Mouse (Mus musculus) limb, embryonic 11.5 days (tissue): Measurements from ENCODE around the gene Arhgap23. TPM values are rescaled to one million over a fixed set of nuclear protein-coding genes. Genes with fewer than 3 reads are reported as not detected.

Experiments used
- ATAC-seq: fragments of 200-750 bp; cut with Nextera tagmentation; 2 replicates; pipeline ENCODE4 v1.8.0; 2017; ENCODE audit warnings: low read depth; ENCODE audit not compliant: insufficient number of reproducible peaks, low FRiP score, low TSS enrichment
- DNase-seq: peaks from one replicate; pipeline ENCODE4 v3.0.0-alpha.2; 2015; ENCODE audit warnings: low spot score
- H3K27ac ChIP-seq: fragments of 300-500 bp; sonication (generic); replicated peaks from 2 replicates; pipeline ENCODE4 v1.5.1; 2014; ENCODE audit warnings: low read depth, mild to moderate bottlenecking, low read length
- H3K27me3 ChIP-seq: fragments of 300-500 bp; sonication (generic); 2 replicates; pipeline ENCODE4 v1.6.1; 2014; ENCODE audit warnings: mild to moderate bottlenecking, low read length, mixed read lengths; ENCODE audit not compliant: control insufficient read depth, insufficient read depth
- H3K36me3 ChIP-seq: fragments of 300-500 bp; sonication (generic); 2 replicates; pipeline ENCODE4 v1.6.1; 2014; ENCODE audit warnings: mild to moderate bottlenecking, low read length, moderate library complexity, mixed read lengths; ENCODE audit not compliant: control insufficient read depth, insufficient read depth
- H3K4me1 ChIP-seq: fragments of 300-500 bp; sonication (generic); 2 replicates; pipeline ENCODE4 v1.6.1; 2014; ENCODE audit warnings: low read length, mixed read lengths; ENCODE audit not compliant: control insufficient read depth, insufficient read depth
- H3K4me2 ChIP-seq: fragments of 300-500 bp; sonication (generic); 2 replicates; pipeline ENCODE4 v1.6.1; 2014; ENCODE audit warnings: low read depth, mild to moderate bottlenecking, moderate library complexity; ENCODE audit not compliant: severe bottlenecking
- H3K4me3 ChIP-seq: fragments of 300-500 bp; sonication (generic); 2 replicates; pipeline ENCODE4 v1.5.1; 2014; ENCODE audit warnings: low read depth, low read length
- H3K9ac ChIP-seq: fragments of 300-500 bp; sonication (generic); 2 replicates; pipeline ENCODE4 v1.6.1; 2014; ENCODE audit warnings: mild to moderate bottlenecking, low read length
- H3K9me3 ChIP-seq: fragments of 300-500 bp; sonication (generic); 2 replicates; pipeline ENCODE4 v1.6.1; 2016; ENCODE audit warnings: low read length; ENCODE audit not compliant: control insufficient read depth
- WGBS: fragments of 180-500 bp; shearing (Covaris S2); extraction: QIAGEN DNeasy Blood & Tissue Kit; methylation state at CpG from one replicate; pipeline ENCODE4 v1.1.7; 2014; 5-methylcytosine and 5-hydroxymethylcytosine counted together
- polyA plus RNA-seq: library from polyadenylated mRNA; unstranded; fragments of >200 nt; fragmentation: Nextera tagmentation; extraction: Ambion mirVana; gene quantifications from 2 replicates; pipeline ENCODE4 v1.2.1, GENCODE M21; 2014

Gene Arhgap23
- polyA plus RNA-seq, 1 experiment from 2014 or later, result 4.2 TPM

DNA sequence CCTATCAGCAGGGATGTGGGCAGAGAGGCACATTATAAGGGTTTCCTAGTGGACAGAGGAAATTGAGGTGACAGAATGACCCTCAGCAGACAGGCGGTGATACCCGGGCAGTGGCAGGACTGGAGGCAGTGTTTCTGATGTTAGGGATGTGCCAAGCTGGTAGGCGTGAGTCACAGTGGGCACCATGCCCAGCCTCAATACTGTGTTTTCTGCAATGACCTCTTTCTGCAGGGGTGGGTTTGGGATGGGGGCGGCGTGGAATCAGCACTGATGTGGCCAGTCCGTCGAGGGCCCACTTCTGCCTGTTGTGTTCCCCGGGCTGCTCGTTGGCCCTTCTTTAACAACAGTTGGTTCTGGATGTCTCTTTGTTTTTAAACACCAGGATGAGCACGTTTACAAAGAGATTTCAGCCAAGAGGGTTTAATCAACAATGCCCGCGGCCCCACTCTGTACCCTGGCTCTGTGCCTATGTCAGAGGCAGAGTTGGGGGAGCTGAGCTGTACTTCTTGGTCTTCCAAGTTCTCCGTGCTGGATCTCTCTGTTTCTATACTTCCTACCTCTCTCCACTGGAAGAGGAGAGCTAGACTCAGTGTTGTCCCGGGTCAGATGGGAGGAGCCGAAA, 25.8 kb downstream of the Arhgap23 start:
- 0 out of 2 replicates have a peak overlapping the region, but pooled peaks have one; percentile 68 for H3K9ac ChIP-seq
- H3K36me3 ChIP-seq, result peaks cover 11% of the 10 kb centered on the region; the same call in 1 of the 2 replicates
- peaks cover 7% of the 10 kb centered on the region; the same call in 1 of the 2 replicates for H3K27me3 ChIP-seq
- no peak for DNase-seq
- H3K4me1 ChIP-seq, result peaks cover 54% of the 10 kb centered on the region
- ATAC-seq, result no peak
- WGBS, result 64% methylated on average over 15 of the region's 15 CpGs
- no peaks in the 10 kb centered on the region for H3K9me3 ChIP-seq
- H3K4me3 ChIP-seq, result peak overlapping the region; percentile 48
- H3K27ac ChIP-seq, result no peak overlapping the region
- H3K4me2 ChIP-seq, result peak overlapping the region; percentile 81

DNA sequence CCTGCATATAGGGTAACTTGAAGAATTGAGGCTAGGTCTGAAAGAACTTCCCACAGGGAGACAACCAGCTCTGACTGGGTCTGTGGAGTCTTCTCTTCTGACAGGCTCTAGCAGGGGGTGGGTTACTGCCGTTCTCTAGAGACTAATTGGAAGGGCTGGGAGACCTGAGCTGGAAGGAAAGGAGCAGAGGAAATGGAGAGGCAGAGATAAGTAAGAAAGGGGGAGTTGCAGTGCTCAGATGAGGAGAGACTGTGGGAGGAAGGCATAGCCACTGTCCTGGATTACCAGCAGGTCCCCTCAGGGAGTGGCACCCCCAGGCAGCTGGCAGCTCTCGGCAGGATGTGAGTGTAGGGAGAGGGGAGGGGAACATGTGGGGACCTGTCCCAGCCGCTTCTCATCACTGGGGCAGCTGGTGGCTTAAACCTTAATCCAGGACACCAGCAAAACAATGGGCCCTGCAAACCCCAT, 26.4 kb downstream of the Arhgap23 start:
- peaks cover 12% of the 10 kb centered on the region; the same call in 1 of the 2 replicates for H3K36me3 ChIP-seq
- H3K9ac ChIP-seq, result no peak overlapping the region
- DNase-seq, result peak; percentile 33
- H3K4me3 ChIP-seq, result 0 out of 2 replicates have a peak overlapping the region, but pooled peaks have one; percentile 5
- H3K27me3 ChIP-seq, result peaks cover 7% of the 10 kb centered on the region; the same call in 1 of the 2 replicates
- H3K9me3 ChIP-seq, result no peaks in the 10 kb centered on the region
- no peak overlapping the region for H3K27ac ChIP-seq
- 5% methylated on average over 3 of the region's 3 CpGs for WGBS
- no peak for ATAC-seq
- peaks cover 52% of the 10 kb centered on the region for H3K4me1 ChIP-seq
- H3K4me2 ChIP-seq, result peak overlapping the region; percentile 33

DNA sequence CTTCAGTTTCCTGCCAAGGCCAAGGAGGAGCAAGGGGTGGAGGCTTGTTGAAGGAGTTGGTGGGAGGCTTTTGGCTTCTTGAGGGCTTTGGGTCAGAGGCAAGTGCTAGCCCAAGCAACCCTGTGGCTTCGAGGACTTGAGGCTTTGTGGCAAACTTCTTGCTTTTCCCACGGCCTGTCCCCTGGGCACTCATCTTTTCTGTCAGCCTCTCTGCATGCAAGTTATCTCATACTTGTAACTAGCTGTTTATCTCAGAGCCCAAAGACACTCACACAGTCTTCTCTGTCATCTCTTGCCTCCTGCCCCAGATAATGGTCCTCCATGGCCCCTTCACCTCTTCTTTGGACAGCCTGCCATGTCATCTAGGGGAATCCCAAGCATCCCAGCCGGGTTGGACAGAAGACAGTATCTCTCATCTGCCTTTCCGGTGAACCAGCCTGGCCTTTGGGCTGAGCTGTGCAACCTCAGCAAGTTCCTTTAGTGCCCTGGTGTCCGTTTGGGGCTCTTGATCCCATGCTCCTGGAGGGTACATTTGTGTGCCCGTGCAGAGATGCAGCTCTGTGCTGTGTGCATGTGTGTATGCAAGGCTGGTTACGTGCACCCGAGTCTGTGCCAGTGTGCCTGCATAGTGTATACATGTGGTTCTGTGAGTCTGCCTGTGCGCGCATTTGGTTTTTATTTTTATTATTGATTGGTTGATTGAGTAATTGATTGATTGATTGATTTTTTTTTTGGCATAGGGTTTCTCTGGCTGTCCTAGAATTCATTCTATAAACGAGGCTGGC, 27.8 kb downstream of the Arhgap23 start:
- peaks cover 44% of the 10 kb centered on the region for H3K4me1 ChIP-seq
- peaks cover 16% of the 10 kb centered on the region for H3K36me3 ChIP-seq
- no peaks in the 10 kb centered on the region for H3K9me3 ChIP-seq
- WGBS, result 88% methylated on average over 11 of the region's 11 CpGs
- no peak overlapping the region for H3K4me3 ChIP-seq
- H3K4me2 ChIP-seq, result 0 out of 2 replicates have a peak overlapping the region, but pooled peaks have one; percentile 33
- H3K27me3 ChIP-seq, result peaks cover 7% of the 10 kb centered on the region; the same call in 1 of the 2 replicates
- H3K9ac ChIP-seq, result no peak overlapping the region
- no peak for ATAC-seq
- H3K27ac ChIP-seq, result 0 out of 2 replicates have a peak overlapping the region, but pooled peaks have one; percentile 30
- DNase-seq, result no peak

DNA sequence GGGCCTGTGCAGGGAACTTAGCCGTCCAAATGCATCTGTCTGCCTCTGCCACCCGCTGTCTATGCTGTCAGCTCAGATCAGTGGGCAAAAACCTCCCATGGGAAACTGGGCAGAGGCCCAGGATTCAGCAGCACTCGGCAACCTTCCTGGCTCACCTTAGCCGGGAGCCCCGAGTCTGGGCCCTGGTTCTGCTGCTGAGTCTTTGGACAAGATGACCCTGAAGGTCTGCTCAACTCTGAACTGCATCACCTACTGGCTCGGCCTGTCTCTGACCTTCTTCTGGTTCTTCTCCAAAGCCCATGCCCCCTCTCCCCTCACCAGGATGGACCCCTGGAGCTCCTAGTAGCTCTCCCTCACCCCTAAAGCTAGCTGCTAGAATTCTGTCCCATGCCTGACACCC, 30.3 kb downstream of the Arhgap23 start:
- H3K27ac ChIP-seq, result no peak overlapping the region
- WGBS, result 78% methylated on average over 6 of the region's 6 CpGs
- no peak for DNase-seq
- no peaks in the 10 kb centered on the region for H3K9me3 ChIP-seq
- peaks cover 25% of the 10 kb centered on the region for H3K36me3 ChIP-seq
- peaks cover 29% of the 10 kb centered on the region for H3K4me1 ChIP-seq
- ATAC-seq, result no peak
- H3K4me3 ChIP-seq, result no peak overlapping the region
- no peaks in the 10 kb centered on the region for H3K27me3 ChIP-seq
- H3K9ac ChIP-seq, result no peak overlapping the region
- no peak overlapping the region for H3K4me2 ChIP-seq

DNA sequence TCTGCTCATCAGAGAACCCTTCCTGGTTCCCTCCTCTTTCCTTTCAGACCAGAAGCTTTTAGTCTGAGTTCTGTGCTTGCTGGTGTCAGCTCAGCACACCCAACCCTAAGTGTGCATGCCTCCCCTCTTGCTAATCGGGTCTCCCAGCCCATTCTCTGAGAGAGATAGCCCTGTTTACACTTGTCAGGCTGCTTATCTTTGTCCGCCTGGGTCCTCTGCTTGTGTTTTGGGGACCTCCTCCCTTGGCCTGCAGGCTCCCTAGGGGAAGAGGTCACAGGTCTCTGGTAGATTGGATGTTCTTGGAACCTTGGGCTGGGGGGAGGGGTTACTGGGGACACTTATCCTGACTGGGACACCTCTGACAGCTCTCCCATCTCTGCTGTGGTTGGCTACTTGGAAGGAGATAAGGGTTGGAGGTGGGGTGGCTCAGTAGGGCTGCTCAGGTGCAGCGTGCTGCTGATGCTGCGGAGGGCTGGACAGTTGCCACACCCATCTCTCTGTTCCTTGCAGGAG, 30.7 kb downstream of the Arhgap23 start:
- WGBS, result 58% methylated on average over 4 of the region's 4 CpGs
- ATAC-seq (no peak), DNase-seq (no peak)
- peaks cover 25% of the 10 kb centered on the region for H3K36me3 ChIP-seq
- H3K4me3 ChIP-seq, result no peak overlapping the region
- H3K4me1 ChIP-seq, result peaks cover 28% of the 10 kb centered on the region
- H3K9ac ChIP-seq, result no peak overlapping the region
- H3K9me3 ChIP-seq, result no peaks in the 10 kb centered on the region
- H3K4me2 ChIP-seq, result no peak overlapping the region
- no peaks in the 10 kb centered on the region for H3K27me3 ChIP-seq
- no peak overlapping the region for H3K27ac ChIP-seq

DNA sequence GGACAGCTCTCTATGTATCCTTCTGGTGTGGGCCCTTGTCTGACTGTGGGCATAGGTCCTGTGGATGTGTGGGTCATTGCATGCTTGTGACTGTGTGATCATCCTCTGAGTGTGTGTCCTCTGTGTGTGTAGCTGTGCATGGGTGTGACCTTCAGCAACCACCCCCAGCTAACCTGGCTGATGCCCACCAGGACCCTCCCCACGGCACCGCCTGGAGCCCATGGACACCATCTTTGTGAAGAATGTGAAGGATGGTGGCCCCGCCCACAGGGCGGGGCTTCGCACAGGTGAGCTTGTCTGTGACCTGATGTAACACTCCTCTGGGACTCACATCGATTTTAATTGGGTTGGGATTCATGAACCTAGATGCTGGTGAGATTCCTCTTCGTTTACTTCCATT, 32.6 kb downstream of the Arhgap23 start:
- WGBS, result 72% methylated on average over 7 of the region's 7 CpGs
- Histone ChIP-seq H3K9ac (no peak overlapping the region), H3K27me3 (no peaks in the 10 kb centered on the region), H3K4me1 (peaks cover 12% of the 10 kb centered on the region), H3K9me3 (no peaks in the 10 kb centered on the region), H3K4me2 (no peak overlapping the region), H3K36me3 (peaks cover 33% of the 10 kb centered on the region), H3K27ac (no peak overlapping the region), H3K4me3 (no peak overlapping the region)
- ATAC-seq, result no peak
- no peak for DNase-seq

DNA sequence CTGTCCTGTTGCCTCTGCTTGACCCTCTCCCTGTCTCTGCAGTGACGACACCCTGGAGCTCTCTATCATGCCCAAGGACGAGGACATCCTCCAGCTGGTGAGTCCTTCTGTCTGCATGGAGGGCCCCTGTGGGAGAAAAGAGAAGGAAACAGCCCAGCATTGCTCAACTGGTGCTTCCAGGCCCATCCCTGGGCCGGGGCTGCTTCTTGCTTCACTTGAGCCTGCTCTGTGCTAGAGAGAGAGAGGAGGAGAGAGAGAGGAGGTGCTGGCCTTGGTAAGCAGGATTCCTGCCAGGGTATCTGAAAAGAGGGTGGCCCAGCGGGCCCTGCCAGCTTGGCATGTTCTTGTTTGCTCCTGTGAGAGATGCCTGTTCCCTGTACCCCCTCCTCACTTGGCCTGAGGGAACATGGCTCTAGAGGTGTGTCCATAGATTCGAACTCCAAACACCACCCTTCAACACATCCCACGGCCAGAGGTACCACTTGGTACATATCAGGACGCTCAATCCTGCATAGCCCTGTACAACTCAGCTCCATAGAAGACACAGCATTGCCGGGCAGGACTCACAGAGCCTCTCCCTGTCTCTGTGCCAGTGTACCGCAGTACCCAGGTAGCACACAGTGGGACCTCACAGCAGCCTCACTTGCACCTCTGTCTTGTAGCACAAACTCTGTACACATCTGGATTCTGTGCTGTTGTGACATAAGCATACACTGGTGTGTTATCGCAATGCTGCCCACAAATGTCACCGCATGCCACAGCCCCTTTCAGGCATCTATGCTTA, 33.5 kb downstream of the Arhgap23 start:
- WGBS, result 95% methylated on average over 11 of the region's 11 CpGs
- DNase-seq, result no peak
- Histone ChIP-seq H3K4me1 (peaks cover 12% of the 10 kb centered on the region), H3K9me3 (no peaks in the 10 kb centered on the region), H3K27me3 (no peaks in the 10 kb centered on the region), H3K4me3 (no peak overlapping the region), H3K27ac (no peak overlapping the region), H3K36me3 (peaks cover 33% of the 10 kb centered on the region), H3K4me2 (no peak overlapping the region), H3K9ac (no peak overlapping the region)
- ATAC-seq, result no peak
